Mouse (Mus musculus) limb, embryonic 14.5 days (tissue): ENCODE results near the gene Tbc1d30. TPM values are rescaled to one million over a fixed set of nuclear protein-coding genes. Genes with fewer than 3 reads are reported as not detected.
A peak's percentile ranks its signal among the peaks of the same experiment; 100 is the strongest.

ENCODE experiments used
- ATAC-seq: fragments of 200-750 bp; cut with Nextera tagmentation; 2 replicates; pipeline ENCODE4 v1.8.0; 2017; ENCODE audit warnings: low read depth, moderate number of reproducible peaks, moderate TSS enrichment; ENCODE audit not compliant: low FRiP score
- DNase-seq: peaks from one replicate; pipeline ENCODE4 v3.0.0-alpha.2; 2015; ENCODE audit warnings: low spot score
- H3K27ac ChIP-seq: fragments of 300-500 bp; sonication (generic); replicated peaks from 2 replicates; pipeline ENCODE4 v1.5.1; 2014; ENCODE audit warnings: low read depth, mild to moderate bottlenecking, low read length, moderate library complexity, mixed read lengths
- H3K27me3 ChIP-seq: fragments of 300-500 bp; sonication (generic); 2 replicates; pipeline ENCODE4 v1.6.1; 2014; ENCODE audit warnings: low read length, mixed read lengths; ENCODE audit not compliant: control insufficient read depth, insufficient read depth
- H3K36me3 ChIP-seq: fragments of 300-500 bp; sonication (generic); 2 replicates; pipeline ENCODE4 v1.6.1; 2014; ENCODE audit warnings: mild to moderate bottlenecking, low read length, moderate library complexity, mixed read lengths; ENCODE audit not compliant: control insufficient read depth, insufficient read depth
- H3K4me1 ChIP-seq: fragments of 300-500 bp; sonication (generic); 2 replicates; pipeline ENCODE4 v1.6.1; 2014; ENCODE audit warnings: antibody characterized with exemption, low read length, mixed read lengths; ENCODE audit not compliant: control insufficient read depth, insufficient read depth
- H3K4me2 ChIP-seq: fragments of 300-500 bp; sonication (generic); replicated peaks from 2 replicates; pipeline ENCODE4 v1.6.1; 2014; ENCODE audit warnings: low read depth, mild to moderate bottlenecking, low read length, moderate library complexity; ENCODE audit not compliant: severe bottlenecking
- H3K4me3 ChIP-seq: fragments of 300-500 bp; sonication (generic); replicated peaks from 2 replicates; pipeline ENCODE4 v1.5.1; 2014; ENCODE audit warnings: low read length
- H3K9ac ChIP-seq: fragments of 300-500 bp; sonication (generic); 2 replicates; pipeline ENCODE4 v1.6.1; 2014; ENCODE audit warnings: mild to moderate bottlenecking, low read depth, low read length, moderate library complexity; ENCODE audit not compliant: severe bottlenecking
- H3K9me3 ChIP-seq: fragments of 300-500 bp; sonication (generic); 2 replicates; pipeline ENCODE4 v1.6.1; 2016; ENCODE audit warnings: low read length; ENCODE audit not compliant: control insufficient read depth
- POLR2A ChIP-seq: fragments of 200-500 bp; IDR thresholded peaks from 2 replicates; pipeline ENCODE4 v1.8.0; 2012; ENCODE audit warnings: inconsistent platforms, mild to moderate bottlenecking, moderate library complexity, borderline replicate concordance; ENCODE audit not compliant: insufficient read depth, insufficient read length; ENCODE audit errors: extremely low read depth
- WGBS: fragments of 180-500 bp; shearing (Covaris S2); extraction: QIAGEN DNeasy Blood & Tissue Kit; methylation state at CpG from one replicate; pipeline ENCODE4 v1.1.7; 2014; 5-methylcytosine and 5-hydroxymethylcytosine counted together
- polyA plus RNA-seq, 2 experiments: library from polyadenylated mRNA; depleted of rRNA in 1 of 2; stranded (reverse) in 1 of 2; unstranded in 1 of 2; fragments of >200 nt; fragmentation: Nextera tagmentation in 1 of 2; extraction: Ambion mirVana in 1 of 2; gene quantifications; 2 replicates each; pipeline versions ENCODE4 v1.2.1 to v1.2.3; 2012 to 2014

Tbc1d30 gene
- polyA plus RNA-seq, 2 experiments, result 1.3 TPM

- Histone ChIP-seq H3K27me3 (no peaks in the 10 kb centered on the region), H3K4me3 (no peak overlapping the region), H3K4me1 (peaks cover 4% of the 10 kb centered on the region), H3K36me3 (no peaks in the 10 kb centered on the region), H3K4me2 (no peak overlapping the region), H3K9ac (no peak overlapping the region), H3K9me3 (no peaks in the 10 kb centered on the region), H3K27ac (no peak overlapping the region)
- ATAC-seq (no peak), DNase-seq (no peak)
- WGBS, result 78% methylated on average over 7 of the region's 7 CpGs
- TF ChIP-seq POLR2A, result no peak
These were observed 50.4 kb downstream of the Tbc1d30 start for GRCm38 (mm10) chr10:121300659-121301058.

GRCm38 (mm10) chr10:121297054-121297701 lies 53.9 kb downstream of the Tbc1d30 start:
- DNase-seq (no peak), ATAC-seq (peak; percentile 78)
- Histone ChIP-seq H3K27ac (no peak overlapping the region), H3K4me2 (peak overlapping the region; percentile 48), H3K9me3 (no peaks in the 10 kb centered on the region), H3K36me3 (no peaks in the 10 kb centered on the region), H3K4me3 (peak overlapping the region; percentile 19), H3K4me1 (peaks cover 4% of the 10 kb centered on the region), H3K9ac (peak overlapping the region; percentile 29; the same call in 1 of the 2 replicates), H3K27me3 (no peaks in the 10 kb centered on the region)
- 19% methylated on average over 25 of the region's 25 CpGs for WGBS
- TF ChIP-seq POLR2A, result no peak

GRCm38 (mm10) chr10:121294471-121294870 lies 56.6 kb downstream of the Tbc1d30 start:
- 85% methylated on average over 16 of the region's 16 CpGs for WGBS
- Histone ChIP-seq H3K27ac (no peak overlapping the region), H3K4me2 (no peak overlapping the region), H3K4me3 (no peak overlapping the region), H3K27me3 (no peaks in the 10 kb centered on the region), H3K36me3 (no peaks in the 10 kb centered on the region), H3K9ac (no peak overlapping the region), H3K9me3 (no peaks in the 10 kb centered on the region), H3K4me1 (peaks cover 4% of the 10 kb centered on the region)
- ATAC-seq, result no peak
- no peak for DNase-seq
- TF ChIP-seq POLR2A, result no peak

- ATAC-seq (no peak), DNase-seq (no peak)
- no peak for TF ChIP-seq POLR2A
- H3K4me3 ChIP-seq, result no peak overlapping the region
- no peaks in the 10 kb centered on the region for H3K27me3 ChIP-seq
- 60% methylated on average over 8 of the region's 8 CpGs for WGBS
- no peaks in the 10 kb centered on the region for H3K36me3 ChIP-seq
- no peak overlapping the region for H3K4me2 ChIP-seq
- H3K27ac ChIP-seq, result no peak overlapping the region
- H3K4me1 ChIP-seq, result peaks cover 4% of the 10 kb centered on the region
- no peaks in the 10 kb centered on the region for H3K9me3 ChIP-seq
- H3K9ac ChIP-seq, result no peak overlapping the region
These were observed 57.2 kb downstream of the Tbc1d30 start for GRCm38 (mm10) chr10:121293829-121294228.

- H3K4me2 ChIP-seq, result no peak overlapping the region
- no peak overlapping the region for H3K9ac ChIP-seq
- no peak for ATAC-seq
- no peak overlapping the region for H3K27ac ChIP-seq
- WGBS, result 85% methylated on average over 10 of the region's 10 CpGs
- no peak for TF ChIP-seq POLR2A
- no peaks in the 10 kb centered on the region for H3K9me3 ChIP-seq
- no peaks in the 10 kb centered on the region for H3K36me3 ChIP-seq
- DNase-seq, result no peak
- no peaks in the 10 kb centered on the region for H3K27me3 ChIP-seq
- no peaks in the 10 kb centered on the region for H3K4me1 ChIP-seq
- H3K4me3 ChIP-seq, result no peak overlapping the region
These were observed 59.7 kb downstream of the Tbc1d30 start for GRCm38 (mm10) chr10:121291272-121291917.

GRCm38 (mm10) chr10:121290682-121291078 lies 60.4 kb downstream of the Tbc1d30 start:
- ATAC-seq, result no peak
- no peaks in the 10 kb centered on the region for H3K4me1 ChIP-seq
- WGBS, result 69% methylated on average over 20 of the region's 20 CpGs
- no peaks in the 10 kb centered on the region for H3K36me3 ChIP-seq
- H3K4me2 ChIP-seq, result no peak overlapping the region
- TF ChIP-seq POLR2A, result no peak
- H3K9ac ChIP-seq, result no peak overlapping the region
- H3K27ac ChIP-seq, result no peak overlapping the region
- no peaks in the 10 kb centered on the region for H3K27me3 ChIP-seq
- no peaks in the 10 kb centered on the region for H3K9me3 ChIP-seq
- DNase-seq, result no peak
- no peak overlapping the region for H3K4me3 ChIP-seq
